Mouse (Mus musculus) layer of hippocampus, adult 2 months (tissue): Measurements from ENCODE around the gene Smg9. TPM values are rescaled to one million over a fixed set of nuclear protein-coding genes. Genes with fewer than 3 reads are reported as not detected.

Source experiments
- DNase-seq, 2 experiments: peaks; one replicate each; pipeline ENCODE4 v3.0.0; 2022; ENCODE audit warnings: low spot score in 2 of 2
- H3K27ac ChIP-seq: fragments of 200-600 bp; 2 replicates; pipeline ENCODE4 v1.8.1; 2022
- H3K4me3 ChIP-seq: fragments of 200-600 bp; 2 replicates; pipeline ENCODE4 v1.8.1; 2022; ENCODE audit warnings: mild to moderate bottlenecking
- CTCF ChIP-seq: fragments of 200-600 bp; conservative IDR thresholded peaks from 2 replicates; pipeline ENCODE4 v1.8.1; 2022; ENCODE audit warnings: antibody characterized with exemption, mild to moderate bottlenecking, moderate library complexity
- total RNA-seq, 2 experiments: library from RNA; stranded (reverse); gene quantifications; 2 replicates each; pipeline ENCODE4 v1.2.3; 2021

Smg9 gene
- total RNA-seq, 2 experiments from 2014 or later = 34.6 to 43.6 TPM

GRCm38 (mm10) chr7:24425919-24426318 lies 26.5 kb downstream of the Smg9 start:
- TF ChIP-seq CTCF = no peak
- Histone ChIP-seq H3K4me3 (no peak overlapping the region), H3K27ac (no peak overlapping the region)
- no peak for DNase-seq

DNA sequence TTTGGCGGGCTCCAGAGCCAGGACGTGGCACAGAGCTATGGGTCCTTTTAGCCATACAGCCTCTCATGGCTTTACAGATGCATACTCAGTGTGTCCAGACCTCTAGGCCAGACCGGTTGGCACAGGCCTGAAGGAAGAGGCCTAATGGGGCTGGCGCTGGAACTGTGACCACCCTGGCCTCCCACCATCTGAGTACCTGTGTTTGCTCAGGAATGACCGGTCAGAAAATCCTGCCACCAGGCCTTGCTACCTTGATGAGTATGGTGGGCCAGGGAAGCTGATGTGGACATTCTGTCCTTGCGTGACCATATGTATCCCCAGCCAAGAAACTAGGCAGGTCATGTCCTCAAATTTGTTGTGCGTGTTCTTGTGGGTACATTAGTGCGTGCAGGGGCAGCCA lies 27.7 kb downstream of the Smg9 start:
- no peak for DNase-seq
- Histone ChIP-seq H3K27ac (no peak overlapping the region), H3K4me3 (no peak overlapping the region)
- TF ChIP-seq CTCF = no peak

GRCm38 (mm10) chr7:24428725-24429124 lies 29.3 kb downstream of the Smg9 start:
- Histone ChIP-seq H3K4me3 (no peak overlapping the region), H3K27ac (no peak overlapping the region)
- no peak for DNase-seq
- TF ChIP-seq CTCF = no peak

DNA sequence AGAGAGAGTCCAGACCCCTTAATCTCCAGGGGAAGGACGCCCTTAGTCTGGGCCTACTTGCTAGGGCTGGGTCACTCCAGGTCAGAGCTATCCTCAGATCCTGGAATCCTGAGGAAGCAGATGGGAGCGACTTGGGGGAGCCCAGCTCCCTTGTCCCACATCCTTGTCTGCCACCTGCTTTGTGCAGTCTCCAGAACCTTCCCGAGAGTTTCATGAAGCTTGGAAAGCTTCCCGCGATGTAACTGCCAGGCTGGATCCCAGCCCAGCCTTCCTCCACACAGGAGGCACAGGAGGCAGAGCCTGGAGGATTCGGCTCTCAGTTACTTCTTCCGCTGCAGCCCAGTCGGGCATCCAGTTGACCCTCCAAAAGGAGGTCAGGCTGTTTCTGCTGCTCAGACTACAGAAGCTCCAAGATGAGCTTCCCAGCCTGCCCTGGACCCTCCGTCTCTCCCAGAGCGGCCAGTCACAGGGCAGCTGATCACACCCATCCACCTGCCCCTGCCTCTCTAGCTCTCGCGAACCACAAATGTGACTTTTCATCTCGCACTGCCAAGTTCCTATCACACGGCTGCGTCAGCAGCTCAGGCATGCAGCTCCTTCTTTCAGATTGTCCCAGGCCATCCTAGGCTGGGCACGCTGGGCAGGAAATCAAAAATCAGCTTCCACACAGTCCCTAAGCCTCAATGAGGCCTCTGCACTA lies 30.1 kb downstream of the Smg9 start:
- TF ChIP-seq CTCF = no peak
- DNase-seq = peak; percentile 73 to 84
- H3K27ac ChIP-seq = peak overlapping the region; percentile 36; the same call in 1 of the 2 replicates
- no peak overlapping the region for H3K4me3 ChIP-seq

DNA sequence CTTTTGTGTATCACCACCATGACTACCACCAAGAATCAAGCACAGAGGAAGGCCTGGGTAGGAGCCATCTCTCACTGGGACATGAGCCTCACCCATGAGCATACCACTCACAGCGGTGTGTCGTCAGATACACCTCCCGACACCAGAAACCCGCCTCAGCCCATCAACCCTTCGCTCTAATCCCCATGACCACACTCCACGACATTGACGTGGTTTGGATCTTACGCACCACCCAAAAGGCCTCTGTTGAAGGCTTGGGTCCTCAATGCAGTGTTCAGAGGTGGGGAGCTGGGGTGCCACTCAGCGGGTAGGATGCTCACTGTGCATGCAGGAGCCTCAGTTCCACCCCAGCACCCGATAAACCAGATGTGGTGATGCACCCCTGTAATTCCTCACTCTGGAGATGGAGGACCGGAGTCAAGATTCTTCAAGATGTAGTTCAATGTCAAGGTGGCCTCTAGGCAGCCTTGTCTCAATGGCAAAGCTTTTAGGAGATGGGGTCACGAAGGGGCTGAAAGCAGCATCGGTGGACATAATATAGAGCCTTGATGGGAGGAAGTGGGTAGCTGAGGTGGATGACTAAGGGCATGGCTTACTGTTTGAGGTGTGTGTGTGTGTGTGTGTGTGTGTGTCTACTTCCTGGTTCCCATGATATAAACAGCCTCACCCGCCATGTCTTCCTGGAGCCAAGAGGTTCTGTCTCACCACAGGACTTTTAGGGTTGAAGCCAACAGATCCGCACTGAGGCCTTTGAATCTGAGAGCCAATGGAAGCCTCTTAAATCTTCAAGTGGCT lies 31.3 kb downstream of the Smg9 start:
- no peak for DNase-seq
- Histone ChIP-seq H3K27ac (no peak overlapping the region), H3K4me3 (no peak overlapping the region)
- TF ChIP-seq CTCF = no peak

- TF ChIP-seq CTCF = no peak
- no peak overlapping the region for H3K4me3 ChIP-seq
- DNase-seq = no peak
- no peak overlapping the region for H3K27ac ChIP-seq
Observed at GRCm38 (mm10) chr7:24431713-24432112, 32.3 kb downstream of the Smg9 start.

GRCm38 (mm10) chr7:24435305-24435704 lies 35.9 kb downstream of the Smg9 start:
- no peak overlapping the region for H3K4me3 ChIP-seq
- H3K27ac ChIP-seq = no peak overlapping the region
- no peak for TF ChIP-seq CTCF
- DNase-seq = no peak

- peak in 1 of 2 experiments; percentile 34 for DNase-seq
- H3K4me3 ChIP-seq = no peak overlapping the region
- no peak for TF ChIP-seq CTCF
- no peak overlapping the region; the same call in 1 of the 2 replicates for H3K27ac ChIP-seq
Observed at GRCm38 (mm10) chr7:24437981-24438380, 38.6 kb downstream of the Smg9 start.

DNA sequence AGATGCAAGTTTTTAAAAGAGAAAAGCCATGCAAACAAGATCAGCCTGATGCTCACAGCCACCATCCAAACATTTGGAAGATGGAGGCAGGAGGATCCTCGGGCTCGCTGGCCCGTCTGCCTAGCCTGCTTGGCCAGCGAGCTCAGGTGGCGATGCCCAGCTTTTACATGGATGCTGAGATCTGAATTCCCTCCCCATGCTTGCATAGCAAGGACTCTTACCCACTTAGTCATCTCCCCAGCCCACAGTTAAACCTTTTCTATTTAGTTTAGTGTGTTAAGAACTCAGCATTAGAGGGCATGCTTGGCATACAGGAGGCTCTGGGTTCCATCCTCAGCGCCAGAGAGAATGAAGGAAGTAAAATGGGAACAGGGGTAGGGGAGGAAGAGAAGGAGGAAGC lies 39.8 kb downstream of the Smg9 start:
- H3K4me3 ChIP-seq = no peak overlapping the region
- H3K27ac ChIP-seq = no peak overlapping the region

GRCm38 (mm10) chr7:24439891-24440290 lies 40.5 kb downstream of the Smg9 start:
- TF ChIP-seq CTCF = no peak
- Histone ChIP-seq H3K27ac (no peak overlapping the region), H3K4me3 (no peak overlapping the region)
- no peak for DNase-seq

More for the DNA sequence above, 39.8 kb downstream of the Smg9 start:
- no peak for DNase-seq
- no peak for TF ChIP-seq CTCF

DNA sequence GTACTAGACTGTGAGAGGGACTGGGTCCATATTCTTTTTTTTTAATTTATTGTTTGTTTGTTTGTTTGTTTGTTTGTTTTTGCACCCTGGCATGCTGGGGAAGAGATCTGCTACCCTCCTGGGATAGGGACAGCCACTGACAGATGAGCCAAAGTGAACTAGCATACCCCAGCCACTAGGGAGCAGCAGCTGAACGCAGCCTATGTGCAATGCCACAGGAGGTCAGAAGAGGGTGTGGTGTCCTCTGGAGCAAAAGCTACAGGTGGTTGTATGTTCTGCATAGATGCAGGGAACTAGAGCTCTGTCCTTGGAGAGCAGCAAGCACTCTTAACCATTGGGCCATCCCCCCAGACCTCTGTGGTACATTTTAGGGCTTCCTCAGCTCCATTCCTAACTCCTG lies 42.4 kb downstream of the Smg9 start:
- DNase-seq = peak in 1 of 2 experiments; percentile 40
- H3K4me3 ChIP-seq = no peak overlapping the region

DNA sequence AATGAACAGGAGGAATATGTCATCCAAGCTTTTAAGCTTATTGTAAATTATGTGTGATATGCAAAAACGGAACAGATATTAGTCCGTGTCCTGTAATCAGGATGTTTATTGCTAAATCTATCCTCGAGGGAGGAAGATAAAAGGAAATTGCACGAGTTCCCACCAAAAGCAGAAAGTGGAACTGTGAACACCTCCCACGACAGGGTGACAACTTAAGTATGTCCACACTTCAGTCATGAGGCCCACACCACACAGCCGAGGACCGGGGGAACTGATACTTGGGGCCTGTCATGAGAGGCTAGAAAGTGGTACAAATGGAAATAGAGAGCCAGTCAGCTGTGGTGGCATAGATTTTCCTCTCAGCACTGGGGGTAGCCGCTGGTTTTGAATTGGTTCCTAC lies 42.9 kb downstream of the Smg9 start:
- Histone ChIP-seq H3K4me3 (no peak overlapping the region), H3K27ac (no peak overlapping the region)
- no peak for DNase-seq
- TF ChIP-seq CTCF = no peak

More for the DNA sequence above, 42.4 kb downstream of the Smg9 start:
- TF ChIP-seq CTCF = peak; percentile 93
- no peak overlapping the region for H3K27ac ChIP-seq

DNA sequence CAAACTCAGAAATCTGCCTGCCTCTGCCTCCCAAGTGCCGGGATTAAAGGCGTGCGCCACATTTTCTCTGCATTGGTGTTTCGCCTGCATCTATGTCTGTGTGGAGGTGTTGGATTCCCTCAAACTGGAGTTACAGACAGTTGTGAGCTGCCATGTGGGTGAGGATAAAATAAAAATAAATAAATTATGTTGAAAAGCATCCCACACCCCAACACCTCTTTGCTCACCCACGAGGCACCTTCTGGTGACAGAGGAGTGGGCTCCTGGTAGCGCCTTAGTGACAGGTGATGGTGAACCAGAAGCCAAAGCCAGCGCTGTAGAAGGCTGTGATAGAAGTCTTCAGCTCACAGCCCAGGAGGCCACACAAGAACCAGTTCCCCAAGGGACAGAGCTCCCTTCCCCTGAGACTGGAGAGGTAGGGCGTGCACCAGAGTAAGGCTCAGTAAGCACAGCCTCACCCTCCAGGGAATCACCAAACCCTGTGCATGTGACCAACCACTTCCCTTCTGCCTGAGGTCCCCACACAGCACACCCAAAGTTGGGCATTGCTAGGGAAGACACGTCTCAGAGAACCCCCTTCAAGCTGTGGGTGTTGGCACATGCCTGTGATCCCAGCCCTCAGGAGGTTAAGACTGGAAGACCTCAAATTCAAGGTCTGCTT lies 46.0 kb downstream of the Smg9 start:
- H3K27ac ChIP-seq = no peak overlapping the region
- no peak for DNase-seq
- H3K4me3 ChIP-seq = no peak overlapping the region
- no peak for TF ChIP-seq CTCF
